Mouse (Mus musculus) erythroid progenitor cell, adult 5-6 weeks (primary cell): ENCODE measurements around the gene B4galt2. TPM values are rescaled to one million over a fixed set of nuclear protein-coding genes. Genes with fewer than 3 reads are reported as not detected.

Experiments
- ATAC-seq: replicated peaks from 2 replicates; pipeline ENCODE4 v1.8.0; 2016; ENCODE audit warnings: moderate number of reproducible peaks, mild to moderate bottlenecking, moderate TSS enrichment, inconsistent platforms; ENCODE audit not compliant: poor library complexity, low FRiP score, severe bottlenecking
- total RNA-seq, 2 experiments: library from RNA; stranded (forward) in 1 of 2; stranded (reverse) in 1 of 2; fragments of 150-400 nt in 1 of 2; fragments of 186-747, 209-891 nt in 1 of 2; gene quantifications; 2 replicates each; pipeline versions ENCODE4 v1.2.3 to v1.2.4; 2015 to 2017; ENCODE audit warnings: low replicate concordance in 2 of 2

The B4galt2 gene
- total RNA-seq, 2 experiments from 2014 or later: 0.45 TPM; not detected in 1

GRCm38 (mm10) chr4:117912131-117912561, 28.9 kb upstream of the B4galt2 start:
- no peak for ATAC-seq

GRCm38 (mm10) chr4:117908834-117909453, 25.7 kb upstream of the B4galt2 start:
- ATAC-seq: no peak

GRCm38 (mm10) chr4:117906196-117906595, 22.9 kb upstream of the B4galt2 start:
- ATAC-seq: no peak

- ATAC-seq: no peak
Observed at GRCm38 (mm10) chr4:117904761-117905160, 21.5 kb upstream of the B4galt2 start.

GRCm38 (mm10) chr4:117904094-117904493, 20.8 kb upstream of the B4galt2 start:
- no peak for ATAC-seq

- ATAC-seq: no peak
Observed at GRCm38 (mm10) chr4:117898111-117898510, 14.8 kb upstream of the B4galt2 start.

GRCm38 (mm10) chr4:117896031-117896430, 12.7 kb upstream of the B4galt2 start:
- no peak for ATAC-seq

GRCm38 (mm10) chr4:117895339-117895738, 12.1 kb upstream of the B4galt2 start:
- ATAC-seq: no peak

GRCm38 (mm10) chr4:117894601-117895000, 11.3 kb upstream of the B4galt2 start:
- no peak for ATAC-seq

GRCm38 (mm10) chr4:117893376-117893775, 10.1 kb upstream of the B4galt2 start:
- ATAC-seq: no peak

GRCm38 (mm10) chr4:117891738-117892161, 8.5 kb upstream of the B4galt2 start, which contains the start of gene Dph2:
Gene Dph2 (minus strand): TSS chr4:117892032.
- ATAC-seq: peak; percentile 87

GRCm38 (mm10) chr4:117890750-117891149, 7.5 kb upstream of the B4galt2 start:
- ATAC-seq: no peak

GRCm38 (mm10) chr4:117890031-117890430, 6.7 kb upstream of the B4galt2 start:
- no peak for ATAC-seq

- no peak for ATAC-seq
Observed at GRCm38 (mm10) chr4:117889471-117889870, 6.2 kb upstream of the B4galt2 start.

- no peak for ATAC-seq
Observed at GRCm38 (mm10) chr4:117887920-117888319, 4.6 kb upstream of the B4galt2 start.

GRCm38 (mm10) chr4:117887133-117887532, 3.8 kb upstream of the B4galt2 start, which contains the start of gene Atp6v0b:
Gene Atp6v0b (minus strand): TSS chr4:117887333.
- ATAC-seq: peak; percentile 86

GRCm38 (mm10) chr4:117886644-117887043, 3.4 kb upstream of the B4galt2 start:
- ATAC-seq: peak; percentile 43

GRCm38 (mm10) chr4:117885994-117886393, 2.7 kb upstream of the B4galt2 start:
- ATAC-seq: no peak

- no peak for ATAC-seq
Observed at GRCm38 (mm10) chr4:117885093-117885492, 1.8 kb upstream of the B4galt2 start.

GRCm38 (mm10) chr4:117884146-117884545, 859 bp upstream of the B4galt2 start:
- no peak for ATAC-seq

- ATAC-seq: no peak
Observed at GRCm38 (mm10) chr4:117878703-117879102, 4.6 kb downstream of the B4galt2 start.

- ATAC-seq: no peak
Observed at GRCm38 (mm10) chr4:117878301-117878700, 5.0 kb downstream of the B4galt2 start.
